Mouse (Mus musculus) erythroblast, embryonic 14.5 days (primary cell): Measurements from ENCODE around the gene Atxn1. TPM values are rescaled to one million over a fixed set of nuclear protein-coding genes. Genes with fewer than 3 reads are reported as not detected.

Experiments used
- H3K27me3 ChIP-seq: 2 replicates; pipeline ENCODE4 v1.6.1; 2012; ENCODE audit warnings: inconsistent platforms; ENCODE audit not compliant: control insufficient read depth
- H3K36me3 ChIP-seq: 2 replicates; pipeline ENCODE4 v1.6.1; 2012; ENCODE audit warnings: mild to moderate bottlenecking, inconsistent platforms; ENCODE audit not compliant: control insufficient read depth
- H3K4me1 ChIP-seq: 2 replicates; pipeline ENCODE4 v1.6.1; 2012; ENCODE audit warnings: inconsistent platforms; ENCODE audit not compliant: control insufficient read depth
- H3K4me3 ChIP-seq: replicated peaks from 2 replicates; pipeline ENCODE3; 2012; ENCODE audit warnings: moderate library complexity, mild to moderate bottlenecking, inconsistent platforms
- H3K9me3 ChIP-seq: 2 replicates; pipeline ENCODE4 v1.6.1; 2012; ENCODE audit warnings: low read length, inconsistent platforms, mixed read lengths; ENCODE audit not compliant: control insufficient read depth
- GATA1 ChIP-seq: IDR thresholded peaks from 2 replicates; pipeline ENCODE4 v1.6.1; 2012; ENCODE audit warnings: low read length, inconsistent platforms, mixed read lengths
- TAL1 ChIP-seq: IDR thresholded peaks from 3 replicates; pipeline ENCODE4 v1.6.1; 2012; ENCODE audit warnings: low read length, inconsistent platforms, mixed read lengths
- polyA plus RNA-seq: library from polyadenylated mRNA; stranded (reverse); fragments of >175 nt; gene quantifications from 2 replicates; pipeline ENCODE4 v1.2.3, GENCODE M21; 2012

The Atxn1 gene
- polyA plus RNA-seq, 1 experiment = 0.01 TPM

- H3K4me1 ChIP-seq = no peaks in the 10 kb centered on the region
- TF ChIP-seq GATA1 (no peak), TAL1 (no peak)
- H3K4me3 ChIP-seq = no peak overlapping the region
- H3K36me3 ChIP-seq = no peaks in the 10 kb centered on the region
- H3K9me3 ChIP-seq = no peaks in the 10 kb centered on the region
- H3K27me3 ChIP-seq = no peaks in the 10 kb centered on the region
Measured at GRCm38 (mm10) chr13:45956287-45956686, 8.5 kb downstream of the Atxn1 start.

- no peaks in the 10 kb centered on the region for H3K27me3 ChIP-seq
- H3K36me3 ChIP-seq = no peaks in the 10 kb centered on the region
Measured at GRCm38 (mm10) chr13:45955370-45956055, 9.3 kb downstream of the Atxn1 start.

GRCm38 (mm10) chr13:45953098-45953497 lies 11.7 kb downstream of the Atxn1 start:
- Histone ChIP-seq H3K4me1 (peaks cover 3% of the 10 kb centered on the region; the same call in 1 of the 2 replicates), H3K9me3 (no peaks in the 10 kb centered on the region), H3K36me3 (no peaks in the 10 kb centered on the region), H3K4me3 (no peak overlapping the region), H3K27me3 (no peaks in the 10 kb centered on the region)
- TF ChIP-seq TAL1 = no peak
- TF ChIP-seq GATA1 = no peak

More at GRCm38 (mm10) chr13:45955370-45956055, 9.3 kb downstream of the Atxn1 start:
- Histone ChIP-seq H3K4me1 (peaks cover 3% of the 10 kb centered on the region; the same call in 1 of the 2 replicates), H3K4me3 (no peak overlapping the region), H3K9me3 (no peaks in the 10 kb centered on the region)
- no peak for TF ChIP-seq GATA1
- TF ChIP-seq TAL1 = no peak

- no peak overlapping the region for H3K4me3 ChIP-seq
- no peak for TF ChIP-seq TAL1
- no peak for TF ChIP-seq GATA1
- H3K4me1 ChIP-seq = peaks cover 3% of the 10 kb centered on the region; the same call in 1 of the 2 replicates
- H3K27me3 ChIP-seq = no peaks in the 10 kb centered on the region
- H3K9me3 ChIP-seq = no peaks in the 10 kb centered on the region
- H3K36me3 ChIP-seq = no peaks in the 10 kb centered on the region
Measured at GRCm38 (mm10) chr13:45951071-45951645, 13.7 kb downstream of the Atxn1 start.

- no peaks in the 10 kb centered on the region for H3K9me3 ChIP-seq
- no peak overlapping the region for H3K4me3 ChIP-seq
- H3K27me3 ChIP-seq = no peaks in the 10 kb centered on the region
- H3K4me1 ChIP-seq = peaks cover 3% of the 10 kb centered on the region; the same call in 1 of the 2 replicates
- no peaks in the 10 kb centered on the region for H3K36me3 ChIP-seq
- no peak for TF ChIP-seq TAL1
- TF ChIP-seq GATA1 = no peak
Measured at GRCm38 (mm10) chr13:45950355-45950861, 14.4 kb downstream of the Atxn1 start.

GRCm38 (mm10) chr13:45946136-45946535 lies 18.7 kb downstream of the Atxn1 start:
- Histone ChIP-seq H3K4me3 (no peak overlapping the region), H3K4me1 (peaks cover 3% of the 10 kb centered on the region; the same call in 1 of the 2 replicates), H3K27me3 (no peaks in the 10 kb centered on the region), H3K9me3 (no peaks in the 10 kb centered on the region), H3K36me3 (no peaks in the 10 kb centered on the region; the same call in 1 of the 2 replicates)
- TF ChIP-seq GATA1 (no peak), TAL1 (no peak)

GRCm38 (mm10) chr13:45942337-45942736 lies 22.5 kb downstream of the Atxn1 start:
- Histone ChIP-seq H3K9me3 (no peaks in the 10 kb centered on the region), H3K27me3 (no peaks in the 10 kb centered on the region), H3K4me3 (no peak overlapping the region), H3K36me3 (no peaks in the 10 kb centered on the region; the same call in 1 of the 2 replicates), H3K4me1 (no peaks in the 10 kb centered on the region)
- TF ChIP-seq GATA1 (no peak), TAL1 (no peak)

- TF ChIP-seq GATA1 = no peak
- TF ChIP-seq TAL1 = no peak
- Histone ChIP-seq H3K36me3 (no peaks in the 10 kb centered on the region; the same call in 1 of the 2 replicates), H3K4me1 (no peaks in the 10 kb centered on the region; the same call in 1 of the 2 replicates), H3K9me3 (no peaks in the 10 kb centered on the region), H3K27me3 (no peaks in the 10 kb centered on the region), H3K4me3 (no peak overlapping the region)
Measured at GRCm38 (mm10) chr13:45940714-45941113, 24.1 kb downstream of the Atxn1 start.

GRCm38 (mm10) chr13:45939561-45939960 lies 25.2 kb downstream of the Atxn1 start:
- no peak for TF ChIP-seq GATA1
- no peak for TF ChIP-seq TAL1
- Histone ChIP-seq H3K4me1 (no peaks in the 10 kb centered on the region; the same call in 1 of the 2 replicates), H3K36me3 (no peaks in the 10 kb centered on the region; the same call in 1 of the 2 replicates), H3K27me3 (no peaks in the 10 kb centered on the region), H3K4me3 (no peak overlapping the region), H3K9me3 (no peaks in the 10 kb centered on the region)
